10 mouse cellular contexts compared by ENCODE assay signal in the genomic region with DNA sequence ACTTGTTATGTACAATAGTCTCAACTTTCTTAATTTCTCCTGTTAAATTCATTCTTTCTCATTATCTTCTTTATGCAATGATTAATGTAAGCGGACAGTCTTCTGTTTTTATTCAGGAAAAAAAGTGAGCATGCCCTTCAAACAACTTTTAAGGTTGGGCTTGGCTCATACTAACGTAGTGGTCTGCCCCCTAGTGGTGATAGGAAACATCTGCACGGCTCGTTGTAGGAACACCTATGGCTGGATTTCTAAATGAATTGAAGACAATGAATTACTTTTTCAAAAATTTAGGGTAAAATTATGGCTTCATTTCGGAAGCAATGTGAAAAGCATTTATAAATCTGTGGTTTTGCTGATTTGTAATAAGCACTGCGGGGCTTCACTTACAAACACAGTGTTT.
A peak's percentile ranks its signal among the peaks of the same experiment; 100 is the strongest.
DNase-seq lines count a peak whose midpoint lies in the region; ATAC-seq and TF ChIP-seq lines count a peak whose summit lies in the region.
"Had no signal": no experiment of that assay in that cellular context is flagged by ENCODE, and none has a peak within 500 bp of the region (broad histone marks: within the 10 kb centered on the region; RNA-seq: fewer than 3 reads in every experiment).

No protein-coding gene starts in this region.

- no peaks in the 10 kb centered on the region for H3K27me3 ChIP-seq in heart, embryonic 11.5 days (ENCODE audit: control insufficient read depth, insufficient read depth, low read length)
- no peaks in the 10 kb centered on the region for H3K27me3 ChIP-seq in forebrain, embryonic 12.5 days
- H3K27me3 ChIP-seq: embryonic facial prominence, embryonic 12.5 days; liver, embryonic 15.5 days had no signal

- DNase-seq in heart, postnatal 10 days, result peak; percentile 23 to 63
- DNase-seq in 416B (ENCODE audit: low read depth), result peak; percentile 58
- DNase-seq in R1 (ENCODE audit: low read depth, low spot score), result peak; percentile 56
- no peak for DNase-seq in lung, adult 2 months
- DNase-seq in ovary, postnatal 10 days (ENCODE audit: low spot score), result no peak

- TF ChIP-seq POLR2A in lung, adult 2 months (IDR thresholded peaks at IDR 0.05; ENCODE audit: borderline replicate concordance, extremely low read depth, low read depth, low read length), result no peak

- no peaks in the 10 kb centered on the region for H3K4me1 ChIP-seq in heart, embryonic 11.5 days (ENCODE audit: control insufficient read depth, insufficient read depth, low read length)
- no peaks in the 10 kb centered on the region for H3K4me1 ChIP-seq in forebrain, embryonic 12.5 days
- no peaks in the 10 kb centered on the region for H3K4me1 ChIP-seq in lung, adult 2 months (ENCODE audit: control insufficient read depth, insufficient read depth, low read length)
- H3K4me1 ChIP-seq: embryonic facial prominence, embryonic 12.5 days; liver, embryonic 15.5 days had no signal

- no peak overlapping the region for H3K4me2 ChIP-seq in heart, embryonic 11.5 days
- no peak overlapping the region for H3K4me2 ChIP-seq in forebrain, embryonic 12.5 days
- H3K4me2 ChIP-seq: embryonic facial prominence, embryonic 12.5 days; liver, embryonic 15.5 days had no signal

- no peaks in the 10 kb centered on the region for H3K36me3 ChIP-seq in heart, embryonic 11.5 days (ENCODE audit: control insufficient read depth, insufficient read depth, low read length)
- H3K36me3 ChIP-seq in forebrain, embryonic 12.5 days (replicated peaks), result no peaks in the 10 kb centered on the region
- H3K36me3 ChIP-seq: embryonic facial prominence, embryonic 12.5 days; liver, embryonic 15.5 days had no signal

- TF ChIP-seq CTCF in lung, adult 2 months (IDR thresholded peaks at IDR 0.05; ENCODE audit: insufficient read depth, low read length), result peak; percentile 42; the same call in 1 of the 2 replicates

- intact Hi-C loops in heart, postnatal 10 days (cut with DNase I), result loop anchor here (2.0 to 5.0 kb wide), 4 partner anchors 340 to 585 kb away; no protein-coding TSS in a partner anchor

- no peak overlapping the region for H3K4me3 ChIP-seq in heart, embryonic 11.5 days (ENCODE audit: low read depth, low read length)
- H3K4me3 ChIP-seq in forebrain, embryonic 12.5 days (replicated peaks), result no peak overlapping the region
- no peak overlapping the region for H3K4me3 ChIP-seq in lung, adult 2 months (replicated peaks; ENCODE audit: extremely low read depth, low read depth, low read length)
- H3K4me3 ChIP-seq: embryonic facial prominence, embryonic 12.5 days; liver, embryonic 15.5 days had no signal

- no peak overlapping the region for H3K27ac ChIP-seq in heart, embryonic 11.5 days (ENCODE audit: low read depth, low read length)
- no peak overlapping the region for H3K27ac ChIP-seq in forebrain, embryonic 12.5 days
- H3K27ac ChIP-seq: embryonic facial prominence, embryonic 12.5 days; liver, embryonic 15.5 days had no signal

- no peak overlapping the region for H3K9ac ChIP-seq in heart, embryonic 11.5 days (ENCODE audit: low read depth, low read length)
- H3K9ac ChIP-seq in forebrain, embryonic 12.5 days, result no peak overlapping the region
- H3K9ac ChIP-seq: embryonic facial prominence, embryonic 12.5 days; liver, embryonic 15.5 days had no signal

- H3K9me3 ChIP-seq in heart, embryonic 11.5 days (replicated peaks; ENCODE audit: control insufficient read depth, low read length), result no peaks in the 10 kb centered on the region
- no peaks in the 10 kb centered on the region for H3K9me3 ChIP-seq in forebrain, embryonic 12.5 days
- H3K9me3 ChIP-seq: embryonic facial prominence, embryonic 12.5 days; liver, embryonic 15.5 days had no signal

- WGBS in heart, embryonic 11.5 days (ENCODE audit: insufficient replicate concordance), result 13% methylated on average over 6 of the region's 6 CpGs
- 10% methylated on average over 6 of the region's 6 CpGs for WGBS in forebrain, embryonic 12.5 days
- WGBS in lung, adult 2 months, result 10% methylated on average over 6 of the region's 6 CpGs

- no peak for ATAC-seq in heart, embryonic 11.5 days (replicated peaks; ENCODE audit: insufficient number of reproducible peaks, low FRiP score, low TSS enrichment)
- ATAC-seq in forebrain, embryonic 12.5 days (ENCODE audit: low FRiP score), result peak; percentile 83; the same call in 1 of the 2 replicates
- ATAC-seq in erythroblast, adult 5-6 weeks (replicated peaks; ENCODE audit: low FRiP score, poor library complexity, severe bottlenecking), result no peak

Comparison
In these comparisons a context has a peak if more than half of its experiments do, and no peak if none do; other contexts are left out.
1. DNase-seq: peak in heart, postnatal 10 days (2 of 2), 416B (single experiment) and R1 (single experiment); none in lung, adult 2 months (single experiment) and ovary, postnatal 10 days (single experiment).